Mouse (Mus musculus) left cerebral cortex, adult 8-10 months (tissue): ENCODE measurements around the gene Vmn2r84. TPM values are rescaled to one million over a fixed set of nuclear protein-coding genes. Genes with fewer than 3 reads are reported as not detected.

Experiments
- total RNA-seq, 4 experiments: library from RNA; stranded (reverse); gene quantifications; 2 replicates each; pipeline ENCODE4 v1.2.4; 2022

Vmn2r84 gene
- total RNA-seq, 4 experiments from 2014 or later: 0.21 to 0.40 (median 0.27) TPM

Other genes starting within 250 kb of the Vmn2r84 start
- gene Olfr825, start 227.6 kb downstream of the Vmn2r84 start, total RNA-seq: not detected
- not detected for gene Olfr826, start 210.1 kb downstream of the Vmn2r84 start, total RNA-seq
- not detected for gene Olfr827, start 179.9 kb downstream of the Vmn2r84 start, total RNA-seq
- under 1 TPM in 3 of 4 experiments, not detected in 1; 0.22 to 0.61 (median 0.39) TPM for gene Neurod4, start 114.1 kb downstream of the Vmn2r84 start, total RNA-seq
- 1 to 10 TPM; 1.8 to 2.4 (median 2.1) TPM for gene Tespa1, start 71.5 kb downstream of the Vmn2r84 start, total RNA-seq
- gene Vmn2r85, start 35.4 kb upstream of the Vmn2r84 start, total RNA-seq: under 1 TPM; 0.39 to 0.86 (median 0.79) TPM
- gene Vmn2r86, start 61.7 kb upstream of the Vmn2r84 start, total RNA-seq: under 1 TPM; 0.27 to 0.50 (median 0.33) TPM
- 1 to 10 TPM in 1 of 4 experiments, under 1 TPM in 3; 0.78 to 1.1 (median 0.85) TPM for gene Vmn2r87, start 103.1 kb upstream of the Vmn2r84 start, total RNA-seq